Mouse (Mus musculus) spleen, adult 2 months (tissue): Measurements from ENCODE around the gene Mlh3. TPM values are rescaled to one million over a fixed set of nuclear protein-coding genes. Genes with fewer than 3 reads are reported as not detected.

ENCODE experiments used
- DNase-seq, 2 experiments: peaks; one replicate each; pipeline versions ENCODE4 v3.0.0 to v3.0.0-alpha.2; 2012 to 2021; ENCODE audit warnings: low spot score in 2 of 2, low read depth in 1 of 2
- H3K27ac ChIP-seq: fragments of 200-500 bp; 2 replicates; pipeline ENCODE4 v1.5.1; 2012; ENCODE audit warnings: low read length, inconsistent platforms; ENCODE audit not compliant: insufficient read depth
- H3K27me3 ChIP-seq: fragments of 200-500 bp; 2 replicates; pipeline ENCODE4 v1.6.1; 2012; ENCODE audit warnings: mild to moderate bottlenecking, moderate library complexity, low read length, inconsistent platforms; ENCODE audit not compliant: control insufficient read depth, insufficient read depth
- H3K36me3 ChIP-seq: fragments of 200-500 bp; 2 replicates; pipeline ENCODE4 v1.6.1; 2012; ENCODE audit warnings: mild to moderate bottlenecking, low read length, inconsistent platforms; ENCODE audit not compliant: control insufficient read depth, insufficient read depth
- H3K4me1 ChIP-seq: fragments of 200-500 bp; 2 replicates; pipeline ENCODE4 v1.6.1; 2011; ENCODE audit warnings: inconsistent platforms; ENCODE audit not compliant: control insufficient read depth, insufficient read depth, insufficient read length
- H3K4me3 ChIP-seq: fragments of 200-500 bp; 2 replicates; pipeline ENCODE4 v1.5.1; 2011; ENCODE audit warnings: mild to moderate bottlenecking, inconsistent platforms; ENCODE audit not compliant: insufficient read depth, insufficient read length; ENCODE audit errors: extremely low read depth
- CTCF ChIP-seq: fragments of 200-500 bp; IDR thresholded peaks from 2 replicates; pipeline ENCODE4 v1.5.1; 2011; ENCODE audit warnings: mild to moderate bottlenecking, inconsistent platforms; ENCODE audit not compliant: insufficient read depth, insufficient read length, insufficient replicate concordance; ENCODE audit errors: extremely low read depth
- POLR2A ChIP-seq: fragments of 200-500 bp; IDR thresholded peaks from 2 replicates; pipeline ENCODE4 v1.6.1; 2011; ENCODE audit warnings: low read depth, low read length, inconsistent platforms
- WGBS: fragments of 180-500 bp; shearing (Covaris S2); methylation state at CpG from one replicate; pipeline ENCODE4 v1.1.7; 2018; 5-methylcytosine and 5-hydroxymethylcytosine counted together
- polyA plus RNA-seq: library from polyadenylated mRNA; depleted of rRNA; stranded (reverse); fragments of >200 nt; gene quantifications from 2 replicates; pipeline ENCODE4 v1.2.3, GENCODE M21; 2012; rRNA removed

The Mlh3 gene
- polyA plus RNA-seq = 2.7 and 2.9 TPM in 2 replicates

DNA sequence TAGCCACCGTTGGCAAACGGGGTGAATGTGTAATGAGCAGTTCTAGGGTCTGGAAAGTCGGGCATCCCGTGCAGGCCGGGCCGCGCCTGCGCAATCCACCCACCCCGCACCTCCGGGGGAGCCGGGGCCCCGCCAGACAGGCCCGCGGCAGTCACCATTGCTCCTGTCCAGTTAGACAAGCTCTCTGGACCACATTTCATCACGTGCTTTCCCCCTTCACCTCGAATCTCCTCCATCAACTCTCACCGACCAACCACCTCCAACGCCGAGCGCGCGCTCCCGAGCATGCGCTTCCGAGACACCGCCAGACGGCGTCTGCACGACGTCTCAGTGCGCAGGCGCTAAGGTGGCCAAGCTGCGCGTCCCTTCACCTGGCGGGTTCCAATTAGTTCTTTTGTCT is at the start of gene Mlh3:
TSS of gene Mlh3 (minus strand) at position 281 of the 400 bp plus-strand sequence.
- DNase-seq = peak; percentile 64 to 86
- TF ChIP-seq CTCF (peak; percentile 28; the same call in 1 of the 2 replicates), POLR2A (peak; percentile 16; the same call in 1 of the 2 replicates)
- WGBS = under 1% methylated on average over 35 of the region's 35 CpGs
- H3K4me3 ChIP-seq = peak within 1 kb of the TSS; percentile 99
- H3K27me3 ChIP-seq = no peaks in the 10 kb centered on the region
- H3K27ac ChIP-seq = peak within 1 kb of the TSS; percentile 84
- H3K36me3 ChIP-seq = no peaks in the 10 kb centered on the region; the same call in 1 of the 2 replicates
- H3K4me1 ChIP-seq = no peaks in the 10 kb centered on the region

DNA sequence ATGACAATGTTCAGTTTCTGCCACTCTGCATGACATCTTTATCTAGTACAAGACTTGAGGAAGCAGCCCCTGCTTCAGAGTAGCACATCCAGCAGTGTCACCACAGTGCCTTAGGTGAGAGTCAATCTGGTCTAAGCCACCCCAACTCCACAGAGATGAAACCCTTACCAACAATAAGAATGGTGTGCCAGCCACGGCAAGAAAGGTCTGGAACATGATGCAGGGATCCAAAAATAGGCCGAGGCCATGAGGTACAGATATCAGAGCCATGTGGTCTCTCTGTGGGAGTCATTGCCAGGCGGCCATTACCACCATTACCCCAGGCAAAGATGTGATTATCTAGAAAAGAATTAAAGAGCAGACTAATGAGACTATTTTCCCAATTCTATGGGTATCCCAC is 38.3 kb upstream of the Mlh3 start:
- Histone ChIP-seq H3K4me3 (no peak overlapping the region), H3K4me1 (peaks cover 6% of the 10 kb centered on the region; the same call in 1 of the 2 replicates), H3K36me3 (peaks cover 44% of the 10 kb centered on the region), H3K27me3 (no peaks in the 10 kb centered on the region), H3K27ac (no peak overlapping the region)
- WGBS = 82% methylated on average over 3 of the region's 3 CpGs
- no peak for DNase-seq
- no peak for TF ChIP-seq POLR2A
- no peak for TF ChIP-seq CTCF

DNA sequence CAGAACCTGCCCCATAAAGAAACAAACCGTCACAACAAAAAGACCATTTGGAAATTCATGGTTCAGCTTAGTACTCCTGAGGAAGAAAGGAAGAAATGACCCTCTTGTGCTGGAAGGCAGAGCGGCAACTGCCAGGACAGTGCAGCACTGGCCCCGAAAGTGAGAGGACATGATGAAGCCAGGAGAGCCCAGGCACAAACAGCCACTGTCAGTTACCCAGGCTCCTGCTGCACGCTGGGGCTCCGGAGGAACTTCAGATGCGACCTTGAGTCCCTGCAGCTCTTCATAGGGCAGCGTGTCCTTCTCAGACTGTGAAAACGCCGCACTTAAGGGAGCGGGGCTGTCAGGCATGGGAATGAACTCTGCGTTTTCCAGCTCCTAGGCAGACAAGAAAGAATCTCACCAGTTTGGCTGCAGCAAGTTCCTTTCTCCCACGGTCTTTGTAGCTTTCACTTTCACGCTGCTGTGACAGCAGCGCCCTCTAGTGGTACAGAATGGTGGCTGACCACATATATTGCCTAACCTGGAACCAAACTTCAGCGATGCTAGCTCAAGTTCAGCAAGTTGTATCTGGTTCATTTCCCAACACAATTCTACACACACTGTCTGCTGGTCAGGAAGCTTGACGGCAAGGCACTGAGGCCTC is 35.0 kb upstream of the Mlh3 start:
- Histone ChIP-seq H3K4me3 (peak overlapping the region; percentile 36; the same call in 1 of the 2 replicates), H3K27ac (peak overlapping the region; percentile 50), H3K27me3 (no peaks in the 10 kb centered on the region), H3K4me1 (peaks cover 6% of the 10 kb centered on the region; the same call in 1 of the 2 replicates), H3K36me3 (peaks cover 34% of the 10 kb centered on the region)
- peak; percentile 64 to 75 for DNase-seq
- no peak for TF ChIP-seq POLR2A
- peak; percentile 94; the same call in 1 of the 2 replicates for TF ChIP-seq CTCF
- 40% methylated on average over 16 of the region's 16 CpGs for WGBS

DNA sequence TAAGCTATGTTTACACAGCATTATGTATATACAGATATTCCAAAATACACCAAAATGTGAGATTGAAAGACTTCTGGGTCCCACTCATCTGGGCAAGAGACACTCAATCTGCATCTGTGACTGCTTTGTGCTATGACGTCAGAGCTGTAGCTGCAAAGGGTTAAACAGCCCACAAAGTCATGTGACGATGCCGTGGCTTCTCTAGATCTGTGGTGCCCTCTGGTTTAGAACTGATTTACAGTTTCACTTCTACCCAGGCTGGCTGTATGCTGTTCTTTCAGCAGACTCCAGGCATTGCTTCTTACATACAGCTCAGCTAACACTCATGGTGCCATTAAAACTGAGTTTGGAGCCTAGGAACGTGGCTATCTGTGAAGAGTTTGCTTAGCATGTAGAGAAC is 34.3 kb upstream of the Mlh3 start:
- H3K27me3 ChIP-seq = no peaks in the 10 kb centered on the region
- peaks cover 6% of the 10 kb centered on the region; the same call in 1 of the 2 replicates for H3K4me1 ChIP-seq
- peaks cover 31% of the 10 kb centered on the region for H3K36me3 ChIP-seq
- 28% methylated on average over 4 of the region's 4 CpGs for WGBS
- DNase-seq = peak; percentile 36 to 70
- TF ChIP-seq CTCF = no peak
- no peak for TF ChIP-seq POLR2A
- peak overlapping the region; percentile 50; the same call in 1 of the 2 replicates for H3K27ac ChIP-seq
- H3K4me3 ChIP-seq = no peak overlapping the region

DNA sequence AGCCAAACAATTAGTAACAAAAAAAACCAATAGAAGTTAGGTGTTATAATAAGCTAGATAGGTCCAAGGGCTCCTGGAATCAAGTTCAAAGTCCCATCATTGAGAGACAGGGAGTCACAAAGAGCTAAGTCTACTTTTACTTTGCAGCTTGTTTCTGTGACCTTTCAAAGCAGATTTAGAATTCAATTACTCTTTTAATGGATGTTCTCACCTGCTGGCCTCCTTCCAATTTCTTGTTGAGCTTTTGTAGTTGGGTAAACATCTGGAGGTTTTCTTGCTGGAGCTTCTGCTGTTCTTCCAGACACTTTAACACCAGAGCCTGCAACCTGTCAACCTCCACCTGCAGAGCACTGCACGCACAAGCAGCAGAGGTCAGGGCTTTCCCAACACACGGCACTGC is 32.9 kb upstream of the Mlh3 start:
- no peak for DNase-seq
- 96% methylated on average over 2 of the region's 2 CpGs for WGBS
- Histone ChIP-seq H3K4me1 (peaks cover 6% of the 10 kb centered on the region; the same call in 1 of the 2 replicates), H3K36me3 (peaks cover 26% of the 10 kb centered on the region), H3K4me3 (no peak overlapping the region), H3K27ac (no peak overlapping the region), H3K27me3 (no peaks in the 10 kb centered on the region)
- TF ChIP-seq POLR2A = no peak
- TF ChIP-seq CTCF = no peak

DNA sequence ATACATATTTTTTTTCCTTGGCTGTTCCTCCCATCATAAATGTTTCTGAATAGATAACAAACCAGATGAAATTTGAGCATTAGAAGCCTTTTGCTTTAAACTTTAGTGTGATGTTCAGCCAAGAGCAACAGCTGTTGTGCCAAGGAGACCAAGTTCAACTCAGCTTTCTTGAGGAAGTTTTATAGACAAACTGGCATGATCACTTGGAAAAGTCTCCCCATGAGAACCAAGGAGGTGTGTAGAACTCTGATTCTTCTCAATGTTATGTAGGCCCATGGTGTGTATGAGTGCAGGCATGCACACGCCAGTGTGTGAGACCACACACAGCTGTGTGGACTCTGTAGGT is 28.4 kb upstream of the Mlh3 start:
- no peak for DNase-seq
- Histone ChIP-seq H3K4me1 (no peaks in the 10 kb centered on the region), H3K4me3 (no peak overlapping the region), H3K27me3 (no peaks in the 10 kb centered on the region), H3K27ac (no peak overlapping the region), H3K36me3 (peaks cover 17% of the 10 kb centered on the region)
- WGBS = 83% methylated on average over 1 of the region's 1 CpGs
- no peak for TF ChIP-seq CTCF
- TF ChIP-seq POLR2A = no peak

DNA sequence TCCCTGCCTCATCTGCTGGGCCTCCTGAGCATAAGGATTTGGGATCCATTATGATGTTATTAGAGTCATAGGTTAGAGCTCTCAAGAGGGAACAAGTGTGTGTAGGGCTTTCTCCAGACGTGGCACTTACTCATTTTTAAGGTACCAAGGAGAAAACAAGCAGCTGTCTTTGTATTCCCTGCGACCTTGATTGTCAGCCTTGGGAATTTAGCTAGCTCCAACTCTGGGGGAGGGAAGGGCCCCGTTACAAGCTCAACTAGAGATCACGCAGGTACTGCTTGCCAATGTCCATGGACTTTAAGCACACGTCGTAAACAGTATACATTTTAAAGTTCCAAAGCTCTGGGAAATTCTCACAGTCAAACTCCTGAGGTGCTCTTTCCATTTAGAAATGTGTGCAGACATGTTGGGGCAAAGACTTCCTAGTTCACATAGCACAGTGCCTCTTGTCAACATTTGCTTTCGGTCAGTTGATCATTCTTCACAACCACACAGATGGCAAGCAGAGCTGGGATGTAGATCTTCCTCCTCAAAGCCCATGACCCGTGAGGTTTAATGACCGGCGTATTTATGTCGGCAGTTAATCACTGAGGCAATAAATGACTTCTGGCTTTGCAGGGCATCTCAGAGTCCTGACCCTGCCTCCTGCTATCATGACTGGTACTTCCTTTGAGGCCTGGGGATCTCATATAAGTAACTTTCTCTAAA is 27.9 kb upstream of the Mlh3 start:
- Histone ChIP-seq H3K27me3 (no peaks in the 10 kb centered on the region), H3K27ac (no peak overlapping the region), H3K36me3 (peaks cover 15% of the 10 kb centered on the region), H3K4me3 (no peak overlapping the region), H3K4me1 (no peaks in the 10 kb centered on the region)
- no peak for DNase-seq
- TF ChIP-seq POLR2A (no peak), CTCF (no peak)
- WGBS = 84% methylated on average over 11 of the region's 11 CpGs
